Mouse (Mus musculus) cortical plate, adult 2 months (tissue): ENCODE measurements at regions not wholly inside any gene's neighbourhood (a gene's known extent, or its start where the extent isn't known, plus 50 kb on each side); places are given as distances from the start of the nearest gene placed in this dataset.
"Not testable (repeated sequence)": the region's sequence is repeated elsewhere in the genome, so short reads cannot be mapped to it uniquely, and the experiment has no call there.

Source experiments
- H3K27ac ChIP-seq: fragments of 200-500 bp; 2 replicates; pipeline ENCODE4 v1.5.1; 2012; ENCODE audit warnings: low read length, control low read depth, inconsistent platforms; ENCODE audit not compliant: insufficient read depth
- H3K4me1 ChIP-seq: fragments of 200-500 bp; 2 replicates; pipeline ENCODE4 v1.6.1; 2011; ENCODE audit warnings: low read length; ENCODE audit not compliant: control insufficient read depth, insufficient read depth
- H3K4me3 ChIP-seq: fragments of 200-500 bp; 2 replicates; pipeline ENCODE4 v1.5.1; 2011; ENCODE audit warnings: mild to moderate bottlenecking, low read length, control low read depth; ENCODE audit not compliant: insufficient read depth
- CTCF ChIP-seq: fragments of 200-500 bp; IDR thresholded peaks from 2 replicates; pipeline ENCODE4 v1.5.1; 2011; ENCODE audit warnings: mild to moderate bottlenecking, control low read depth, low read length; ENCODE audit not compliant: insufficient read depth; ENCODE audit errors: extremely low read depth
- POLR2A ChIP-seq: fragments of 200-500 bp; IDR thresholded peaks from 2 replicates; pipeline ENCODE4 v1.6.1; 2011; ENCODE audit warnings: mild to moderate bottlenecking, low read length, control low read depth; ENCODE audit not compliant: insufficient read depth; ENCODE audit errors: extremely low read depth

DNA sequence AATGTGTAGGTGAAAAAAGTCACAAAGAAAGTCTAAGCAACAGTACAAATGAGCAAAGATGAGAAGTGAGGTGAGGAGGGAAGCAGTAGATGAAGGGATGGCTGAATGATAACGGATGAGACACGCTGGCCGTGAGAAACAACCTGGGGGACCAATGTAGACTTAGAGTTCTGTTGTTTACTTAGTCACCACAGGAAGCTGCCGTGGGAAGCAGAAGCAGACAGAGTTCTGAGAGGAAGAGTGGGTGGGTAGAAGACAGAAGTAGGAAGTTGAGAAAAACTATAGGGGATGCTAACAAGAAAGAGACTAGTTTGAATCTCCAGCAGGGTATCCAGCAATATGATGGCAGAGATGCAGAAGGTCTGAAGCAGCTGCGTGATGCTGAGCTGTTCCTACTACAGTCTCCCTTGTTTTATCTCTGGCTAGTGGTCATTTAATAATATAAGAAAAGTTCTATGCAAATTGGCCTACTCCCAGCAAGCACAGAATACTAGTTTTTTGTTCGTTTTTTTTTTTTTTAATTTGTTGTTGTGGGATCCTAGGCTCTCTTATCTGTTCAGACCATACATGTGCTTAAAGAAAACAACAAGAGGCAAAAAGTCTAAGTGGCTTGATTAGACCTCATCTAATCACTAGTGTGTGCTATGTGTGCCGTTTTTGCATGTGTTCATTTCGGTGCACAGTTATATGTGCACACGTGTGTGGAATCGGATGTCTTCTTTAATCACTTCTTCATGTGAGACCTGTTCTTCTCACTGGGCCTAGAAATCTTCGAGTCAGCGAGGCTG, 85.0 kb upstream of the Adtrp start:
- no peaks in the 10 kb centered on the region for H3K4me1 ChIP-seq

DNA sequence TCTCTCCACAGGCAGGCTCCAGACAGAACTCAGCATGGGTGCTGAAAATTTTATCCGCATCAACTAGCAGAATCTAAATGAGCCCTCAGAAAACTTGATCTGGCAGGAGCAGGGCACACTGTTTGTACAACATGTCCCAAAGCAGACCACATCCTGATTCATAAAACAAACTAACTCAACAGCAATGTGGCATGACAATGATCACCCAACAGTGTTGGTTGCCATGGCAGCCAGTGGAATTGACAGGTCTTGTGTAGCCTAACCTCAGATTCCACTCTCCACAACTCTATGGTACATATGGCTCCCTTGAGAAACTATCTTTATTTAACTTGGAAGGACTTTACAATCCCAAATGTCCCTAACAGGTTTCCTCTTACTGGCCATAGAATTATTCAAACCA, 82.3 kb upstream of the Adtrp start:
- Histone ChIP-seq H3K27ac (no peak overlapping the region), H3K4me1 (no peaks in the 10 kb centered on the region), H3K4me3 (no peak overlapping the region)
- no peak for TF ChIP-seq POLR2A
- no peak for TF ChIP-seq CTCF

More for the DNA sequence above, 85.0 kb upstream of the Adtrp start:
- no peak for TF ChIP-seq CTCF
- TF ChIP-seq POLR2A, result no peak
- Histone ChIP-seq H3K27ac (no peak overlapping the region), H3K4me3 (no peak overlapping the region)

DNA sequence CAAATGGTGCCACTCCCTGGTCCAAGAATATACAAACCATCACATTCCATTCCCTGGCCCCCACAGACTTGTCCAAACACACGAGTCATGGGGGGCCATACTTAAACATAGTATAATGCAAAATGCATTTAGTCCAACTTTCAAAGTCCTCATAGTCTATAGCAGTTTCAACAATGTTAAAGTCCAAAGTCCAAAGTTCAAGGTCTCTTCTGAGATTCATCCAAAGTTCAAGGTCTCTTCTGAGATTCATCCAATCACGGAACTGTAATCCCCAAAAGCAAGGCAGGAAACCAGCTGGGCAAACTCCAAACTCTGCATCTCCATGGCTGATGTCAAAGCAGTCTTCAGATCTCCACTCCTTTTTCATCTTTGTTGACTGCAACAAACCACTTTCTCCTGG, 78.4 kb upstream of the Adtrp start:
- H3K27ac ChIP-seq, H3K4me1 ChIP-seq, H3K4me3 ChIP-seq: not testable (repeated sequence)

DNA sequence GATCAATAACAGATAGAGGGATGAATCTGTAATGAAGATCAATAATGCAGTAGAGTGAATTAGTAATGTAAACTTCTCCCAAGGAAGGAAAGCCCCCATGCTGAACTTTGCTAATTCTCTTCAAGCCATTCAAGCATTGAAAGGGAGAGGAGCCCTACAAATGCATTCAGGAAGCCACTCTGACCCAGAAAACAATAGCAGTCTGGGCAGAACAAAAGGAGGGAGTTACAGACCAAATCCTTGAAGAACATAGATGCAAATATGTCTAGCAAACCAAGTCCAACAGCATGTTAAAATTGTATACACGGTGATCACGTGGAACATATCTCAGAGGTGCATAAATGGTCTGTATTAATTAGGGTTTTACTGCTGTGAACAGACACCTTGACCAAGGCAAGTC, 77.7 kb upstream of the Adtrp start:
- no peaks in the 10 kb centered on the region for H3K4me1 ChIP-seq
- no peak overlapping the region for H3K27ac ChIP-seq
- no peak overlapping the region for H3K4me3 ChIP-seq
- TF ChIP-seq POLR2A (no peak), CTCF (no peak)

DNA sequence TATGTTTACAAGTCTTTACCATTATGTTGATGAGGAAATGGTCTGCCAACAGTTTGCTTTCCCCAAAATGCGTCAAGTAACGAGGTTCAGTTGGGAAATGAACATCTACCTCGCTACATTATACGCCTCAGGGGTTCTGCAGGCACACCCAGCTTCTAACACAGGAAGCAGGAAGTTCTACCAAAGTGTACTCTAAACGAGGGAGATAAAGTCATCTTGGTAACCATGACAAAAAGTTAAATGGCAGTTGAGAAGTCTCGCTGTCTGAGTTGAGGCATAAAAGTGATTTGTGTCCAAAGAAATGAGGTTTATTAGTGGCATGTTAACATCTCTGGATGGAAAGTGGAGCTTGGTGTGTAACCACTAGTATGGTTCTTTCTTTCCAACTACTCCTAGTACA, 73.7 kb upstream of the Adtrp start:
- Histone ChIP-seq H3K27ac (no peak overlapping the region), H3K4me1 (no peaks in the 10 kb centered on the region), H3K4me3 (no peak overlapping the region)
- no peak for TF ChIP-seq POLR2A

DNA sequence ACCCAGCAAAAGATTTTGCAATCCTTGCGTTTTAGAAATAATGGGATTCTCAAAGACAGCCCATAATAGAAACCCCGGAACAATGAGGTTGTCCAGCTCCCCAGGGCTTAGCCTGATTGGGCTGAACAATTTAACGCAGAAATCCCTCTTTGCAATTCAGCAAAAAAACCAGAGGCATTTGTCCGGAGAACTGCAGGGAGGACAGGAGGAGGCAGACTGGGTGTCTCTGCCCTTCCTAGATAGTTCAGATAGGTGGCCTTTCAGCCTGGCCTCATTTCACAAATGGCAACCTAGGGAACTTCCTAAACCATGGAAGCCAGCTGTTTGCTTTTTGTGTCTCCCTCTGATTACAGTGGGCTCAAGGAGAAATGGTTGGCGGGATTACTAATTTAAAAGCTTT, 71.0 kb upstream of the Adtrp start:
- Histone ChIP-seq H3K27ac (no peak overlapping the region), H3K4me1 (no peaks in the 10 kb centered on the region), H3K4me3 (no peak overlapping the region)
- no peak for TF ChIP-seq CTCF
- no peak for TF ChIP-seq POLR2A

DNA sequence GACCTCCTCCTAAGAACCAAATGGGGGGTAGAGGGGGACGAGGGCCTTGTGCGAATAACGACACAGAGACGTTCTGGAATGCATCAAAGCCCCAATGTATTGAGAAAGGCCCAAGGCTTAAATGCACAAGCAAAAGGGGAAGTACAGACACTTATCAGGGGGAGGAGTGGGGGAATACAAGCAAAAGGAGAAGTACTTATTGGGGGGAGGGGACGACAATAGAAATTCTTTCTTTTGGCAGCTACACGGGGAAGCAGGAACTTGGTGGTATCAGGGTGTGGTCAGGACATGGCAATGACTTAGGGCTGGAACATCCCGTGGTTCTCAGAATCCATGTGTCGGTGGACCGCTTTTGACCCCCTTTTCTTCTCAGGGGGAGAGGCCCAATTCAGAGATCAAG, 68.3 kb upstream of the Adtrp start:
- H3K4me1 ChIP-seq, H3K27ac ChIP-seq, H3K4me3 ChIP-seq: not testable (repeated sequence)

DNA sequence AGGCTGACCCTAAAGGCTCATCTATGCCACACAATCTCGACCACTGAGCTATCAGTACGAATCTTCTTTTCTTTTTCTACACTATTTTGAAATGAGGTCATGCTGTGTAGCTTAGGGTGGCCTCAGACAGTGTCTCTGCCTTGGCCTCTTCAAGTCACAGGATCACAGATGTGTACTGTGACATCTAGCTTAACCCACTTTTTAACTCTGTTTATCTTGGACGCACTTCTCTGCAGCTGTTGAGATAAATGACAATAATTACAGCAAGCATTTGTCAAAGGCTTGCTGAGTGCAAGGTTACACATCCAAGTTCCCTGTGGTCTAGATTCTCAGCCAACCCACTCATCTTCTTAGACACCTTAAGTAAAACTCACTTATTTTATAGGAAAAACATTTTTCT, 63.3 kb upstream of the Adtrp start:
- no peak overlapping the region for H3K4me3 ChIP-seq
- no peaks in the 10 kb centered on the region for H3K4me1 ChIP-seq
- TF ChIP-seq CTCF (no peak), POLR2A (no peak)
- no peak overlapping the region for H3K27ac ChIP-seq

DNA sequence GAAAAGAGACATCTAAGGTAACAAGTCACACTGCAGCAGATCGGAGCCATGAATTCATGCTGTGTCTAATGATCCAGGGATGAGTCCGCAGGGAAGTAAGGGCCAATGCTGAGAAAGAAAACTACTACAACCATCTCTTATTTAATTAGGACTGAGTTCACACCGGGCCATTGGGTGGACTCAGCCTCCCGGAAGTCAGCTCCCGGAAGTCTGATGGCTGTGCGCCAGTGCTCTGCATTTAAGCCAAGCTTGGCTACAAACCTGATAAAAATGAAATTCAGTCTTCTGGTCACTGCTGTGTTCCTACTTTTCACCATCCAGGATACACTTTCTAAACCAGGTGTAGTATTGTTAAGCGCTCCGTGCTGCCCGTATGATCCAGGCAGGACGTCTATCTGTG, 62.8 kb upstream of the Adtrp start:
- H3K4me3 ChIP-seq, result no peak overlapping the region
- TF ChIP-seq CTCF (no peak), POLR2A (no peak)
- no peaks in the 10 kb centered on the region for H3K4me1 ChIP-seq
- H3K27ac ChIP-seq, result no peak overlapping the region

DNA sequence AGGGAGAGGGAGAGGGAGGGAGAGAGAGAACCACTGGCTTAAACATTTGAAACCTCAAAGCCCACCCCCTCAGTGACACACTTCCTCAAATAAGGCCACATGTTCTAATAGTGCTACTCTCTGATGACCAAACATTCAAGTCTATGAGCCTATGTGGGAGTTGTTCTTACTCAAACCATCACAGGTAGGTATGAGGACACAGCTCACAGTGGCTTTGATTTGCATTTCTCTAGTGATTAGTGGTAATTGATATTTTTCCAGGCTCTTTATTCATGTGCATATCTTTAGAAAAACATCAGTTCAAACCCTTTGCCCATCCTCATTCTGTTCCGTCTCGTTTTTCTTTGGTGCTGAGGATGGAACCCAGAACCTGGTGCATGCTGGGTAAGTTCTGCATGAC, 59.5 kb upstream of the Adtrp start:
- Histone ChIP-seq H3K27ac (no peak overlapping the region), H3K4me3 (no peak overlapping the region), H3K4me1 (peaks cover 6% of the 10 kb centered on the region)
- no peak for TF ChIP-seq POLR2A

DNA sequence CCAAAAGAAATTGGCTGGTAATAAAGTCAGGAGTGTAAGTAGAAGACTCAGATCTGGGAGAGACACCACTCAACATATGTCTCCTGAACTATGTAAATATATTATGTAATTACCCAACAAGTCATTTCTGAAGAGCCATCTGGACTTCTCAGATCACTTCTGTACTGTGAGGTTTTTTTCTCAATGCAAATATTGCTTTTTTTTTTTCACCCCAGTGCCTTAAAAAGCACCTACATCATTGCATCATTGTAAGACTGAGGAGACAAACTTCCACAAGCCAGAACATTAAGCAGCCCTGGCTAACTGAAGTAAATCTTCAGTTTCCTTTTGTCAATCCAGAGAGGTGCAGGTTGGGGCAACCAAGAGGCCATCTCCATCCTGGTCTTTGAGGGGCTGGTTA, 55.8 kb upstream of the Adtrp start:
- Histone ChIP-seq H3K27ac (peak overlapping the region; percentile 60), H3K4me1 (peaks cover 6% of the 10 kb centered on the region), H3K4me3 (no peak overlapping the region)
- TF ChIP-seq CTCF, result no peak
- no peak for TF ChIP-seq POLR2A
